Mouse (Mus musculus): Measurements from ENCODE around the gene Plcl2. TPM values are rescaled to one million over a fixed set of nuclear protein-coding genes. Genes with fewer than 3 reads are reported as not detected.

Plcl2 gene
- polyA plus RNA-seq, 1 experiment: 6.7 TPM

- TF ChIP-seq POLR2A (IDR thresholded peaks at IDR 0.05; ENCODE audit: low read depth, low read length): no peak
- no peak for TF ChIP-seq CTCF (IDR thresholded peaks at IDR 0.05; ENCODE audit: extremely low read depth, insufficient read length, insufficient replicate concordance, low read depth, low read length)
- no peaks in the 10 kb centered on the region for H3K27me3 ChIP-seq (ENCODE audit: control insufficient read depth, insufficient read depth, low read length)
- no peak overlapping the region for H3K27ac ChIP-seq (ENCODE audit: insufficient read depth, low read depth, low read length)
- no peak overlapping the region for H3K4me3 ChIP-seq (ENCODE audit: low read depth, low read length)
- 61% methylated on average over 3 of the region's 3 CpGs for WGBS
- no peaks in the 10 kb centered on the region for H3K4me1 ChIP-seq (ENCODE audit: control insufficient read depth, insufficient read depth, insufficient read length, low read length)
- no peaks in the 10 kb centered on the region for H3K36me3 ChIP-seq (ENCODE audit: control insufficient read depth, insufficient read depth, low read length)
Observed at GRCm38 (mm10) chr17:50488406-50488805, 20.8 kb upstream of the Plcl2 start.

- H3K4me3 ChIP-seq (ENCODE audit: low read depth, low read length): no peak overlapping the region
- H3K36me3 ChIP-seq (ENCODE audit: control insufficient read depth, insufficient read depth, low read length): no peaks in the 10 kb centered on the region
- H3K27me3 ChIP-seq (ENCODE audit: control insufficient read depth, insufficient read depth, low read length): no peaks in the 10 kb centered on the region
- H3K27ac ChIP-seq (ENCODE audit: insufficient read depth, low read depth, low read length): no peak overlapping the region
- no peaks in the 10 kb centered on the region for H3K4me1 ChIP-seq (ENCODE audit: control insufficient read depth, insufficient read depth, insufficient read length, low read length)
- TF ChIP-seq CTCF (IDR thresholded peaks at IDR 0.05; ENCODE audit: extremely low read depth, insufficient read length, insufficient replicate concordance, low read depth, low read length): no peak
- TF ChIP-seq POLR2A (IDR thresholded peaks at IDR 0.05; ENCODE audit: low read depth, low read length): no peak
- 93% methylated on average over 2 of the region's 2 CpGs for WGBS
Observed at GRCm38 (mm10) chr17:50488895-50489294, 20.3 kb upstream of the Plcl2 start.

GRCm38 (mm10) chr17:50490644-50491430 lies 18.4 kb upstream of the Plcl2 start:
- TF ChIP-seq CTCF (IDR thresholded peaks at IDR 0.05; ENCODE audit: extremely low read depth, insufficient read length, insufficient replicate concordance, low read depth, low read length): no peak
- TF ChIP-seq POLR2A (IDR thresholded peaks at IDR 0.05; ENCODE audit: low read depth, low read length): no peak
- 84% methylated on average over 11 of the region's 11 CpGs for WGBS

GRCm38 (mm10) chr17:50491496-50491895 lies 17.7 kb upstream of the Plcl2 start:
- H3K36me3 ChIP-seq (ENCODE audit: control insufficient read depth, insufficient read depth, low read length): no peaks in the 10 kb centered on the region
- WGBS: 87% methylated on average over 3 of the region's 3 CpGs
- no peak overlapping the region for H3K27ac ChIP-seq (ENCODE audit: insufficient read depth, low read depth, low read length)
- no peaks in the 10 kb centered on the region for H3K4me1 ChIP-seq (ENCODE audit: control insufficient read depth, insufficient read depth, insufficient read length, low read length)
- H3K4me3 ChIP-seq (ENCODE audit: low read depth, low read length): no peak overlapping the region
- TF ChIP-seq POLR2A (IDR thresholded peaks at IDR 0.05; ENCODE audit: low read depth, low read length): no peak
- TF ChIP-seq CTCF (IDR thresholded peaks at IDR 0.05; ENCODE audit: extremely low read depth, insufficient read length, insufficient replicate concordance, low read depth, low read length): no peak
- no peaks in the 10 kb centered on the region for H3K27me3 ChIP-seq (ENCODE audit: control insufficient read depth, insufficient read depth, low read length)

More at GRCm38 (mm10) chr17:50490644-50491430, 18.4 kb upstream of the Plcl2 start:
- H3K4me1 ChIP-seq (ENCODE audit: control insufficient read depth, insufficient read depth, insufficient read length, low read length): no peaks in the 10 kb centered on the region
- no peaks in the 10 kb centered on the region for H3K36me3 ChIP-seq (ENCODE audit: control insufficient read depth, insufficient read depth, low read length)
- no peak overlapping the region for H3K4me3 ChIP-seq (ENCODE audit: low read depth, low read length)
- H3K27ac ChIP-seq (ENCODE audit: insufficient read depth, low read depth, low read length): no peak overlapping the region
- no peaks in the 10 kb centered on the region for H3K27me3 ChIP-seq (ENCODE audit: control insufficient read depth, insufficient read depth, low read length)

GRCm38 (mm10) chr17:50495216-50495889 lies 13.8 kb upstream of the Plcl2 start:
- 71% methylated on average over 10 of the region's 10 CpGs for WGBS
- Histone ChIP-seq H3K27me3 (ENCODE audit: control insufficient read depth, insufficient read depth, low read length) (no peaks in the 10 kb centered on the region), H3K27ac (ENCODE audit: insufficient read depth, low read depth, low read length) (no peak overlapping the region), H3K4me3 (ENCODE audit: low read depth, low read length) (no peak overlapping the region), H3K36me3 (ENCODE audit: control insufficient read depth, insufficient read depth, low read length) (no peaks in the 10 kb centered on the region), H3K4me1 (ENCODE audit: control insufficient read depth, insufficient read depth, insufficient read length, low read length) (no peaks in the 10 kb centered on the region)
- TF ChIP-seq CTCF (IDR thresholded peaks at IDR 0.05; ENCODE audit: extremely low read depth, insufficient read length, insufficient replicate concordance, low read depth, low read length): no peak
- TF ChIP-seq POLR2A (IDR thresholded peaks at IDR 0.05; ENCODE audit: low read depth, low read length): no peak

GRCm38 (mm10) chr17:50498062-50498697 lies 11.0 kb upstream of the Plcl2 start:
- Histone ChIP-seq H3K4me1 (ENCODE audit: control insufficient read depth, insufficient read depth, insufficient read length, low read length) (no peaks in the 10 kb centered on the region), H3K27me3 (ENCODE audit: control insufficient read depth, insufficient read depth, low read length) (no peaks in the 10 kb centered on the region), H3K36me3 (ENCODE audit: control insufficient read depth, insufficient read depth, low read length) (no peaks in the 10 kb centered on the region), H3K27ac (ENCODE audit: insufficient read depth, low read depth, low read length) (no peak overlapping the region), H3K4me3 (ENCODE audit: low read depth, low read length) (no peak overlapping the region)
- TF ChIP-seq POLR2A (IDR thresholded peaks at IDR 0.05; ENCODE audit: low read depth, low read length): no peak
- no peak for TF ChIP-seq CTCF (IDR thresholded peaks at IDR 0.05; ENCODE audit: extremely low read depth, insufficient read length, insufficient replicate concordance, low read depth, low read length)
- WGBS: 79% methylated on average over 7 of the region's 7 CpGs

Measured in small intestine, adult 2 months (tissue).